Mouse (Mus musculus): ENCODE data around the gene Spock1. TPM values are rescaled to one million over a fixed set of nuclear protein-coding genes. Genes with fewer than 3 reads are reported as not detected.

The Spock1 gene
- polyA plus RNA-seq, 1 experiment from 2014 or later: 0.06 TPM

DNA sequence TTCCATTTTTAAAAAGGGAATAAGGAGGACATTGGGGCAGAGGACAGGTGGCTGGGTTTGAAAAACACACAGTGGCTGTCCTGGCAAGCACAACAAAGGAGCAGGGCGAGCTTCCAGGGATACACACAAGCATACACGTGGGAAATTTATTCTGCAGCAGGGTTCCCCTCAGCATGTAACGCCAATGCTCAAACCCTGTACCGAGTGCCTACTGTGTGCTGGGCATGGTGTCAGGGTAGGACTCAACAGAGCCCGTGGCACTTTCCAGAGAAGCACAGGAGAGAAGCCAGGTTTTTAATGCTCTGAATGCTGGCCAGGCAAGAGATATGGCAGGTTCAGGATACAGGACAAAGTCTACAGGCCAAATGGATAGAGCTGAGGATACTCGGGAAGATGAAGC, 101.8 kb downstream of the Spock1 start:
- Histone ChIP-seq H3K4me3 (replicated peaks) (no peak overlapping the region), H3K36me3 (replicated peaks) (no peaks in the 10 kb centered on the region), H3K4me1 (replicated peaks) (no peaks in the 10 kb centered on the region), H3K27ac (replicated peaks) (no peak overlapping the region), H3K27me3 (no peaks in the 10 kb centered on the region), H3K9ac (no peak overlapping the region), H3K9me3 (replicated peaks) (no peaks in the 10 kb centered on the region), H3K4me2 (no peak overlapping the region)
- 60% methylated on average over 6 of the region's 6 CpGs for WGBS (ENCODE audit: insufficient replicate concordance)
- ATAC-seq (ENCODE audit: insufficient read depth): no peak

GRCm38 (mm10) chr13:57798633-57799032, 109.5 kb downstream of the Spock1 start:
- H3K9ac ChIP-seq: no peak overlapping the region
- H3K4me3 ChIP-seq (replicated peaks): no peak overlapping the region
- 24% methylated on average over 2 of the region's 2 CpGs for WGBS (ENCODE audit: insufficient replicate concordance)
- no peaks in the 10 kb centered on the region for H3K4me1 ChIP-seq (replicated peaks)
- no peaks in the 10 kb centered on the region for H3K36me3 ChIP-seq (replicated peaks)
- H3K27me3 ChIP-seq: no peaks in the 10 kb centered on the region
- H3K27ac ChIP-seq (replicated peaks): no peak overlapping the region
- H3K9me3 ChIP-seq (replicated peaks): no peaks in the 10 kb centered on the region
- ATAC-seq (ENCODE audit: insufficient read depth): no peak
- no peak overlapping the region for H3K4me2 ChIP-seq

DNA sequence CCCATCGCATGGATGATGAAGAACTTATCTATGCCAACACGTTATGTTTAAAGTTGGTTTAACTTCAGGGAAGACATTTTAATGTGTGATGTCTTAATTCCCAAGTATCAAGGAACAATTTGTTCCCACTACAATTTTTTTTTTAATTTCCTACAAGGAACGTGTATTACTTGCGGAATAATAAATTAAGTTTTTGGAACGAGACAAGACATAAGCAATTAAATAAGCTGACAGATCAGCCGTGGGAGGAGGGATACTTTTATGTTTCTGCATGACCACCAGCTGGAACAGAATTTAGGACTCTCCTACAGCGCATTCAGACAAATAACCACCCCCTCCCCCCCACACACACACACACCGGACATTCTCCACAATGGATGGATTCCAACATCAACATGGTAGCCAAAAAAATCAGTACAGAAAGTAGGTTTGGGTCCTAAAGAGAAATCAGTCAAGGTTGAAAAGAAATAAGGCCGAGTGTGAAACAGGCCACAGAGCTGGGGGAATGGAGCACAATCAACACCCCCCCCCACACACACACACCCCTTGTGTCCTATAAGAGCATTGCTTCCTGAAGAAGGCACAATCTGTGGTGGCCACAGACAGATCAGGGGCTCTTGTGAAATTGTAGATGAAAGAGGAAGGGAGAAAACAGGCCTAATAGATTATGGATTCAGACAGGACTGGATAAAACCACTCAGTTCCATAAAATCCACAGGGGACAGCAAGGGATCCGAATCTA, 111.0 kb downstream of the Spock1 start:
- Histone ChIP-seq H3K36me3 (replicated peaks) (no peaks in the 10 kb centered on the region), H3K9me3 (replicated peaks) (no peaks in the 10 kb centered on the region), H3K9ac (no peak overlapping the region), H3K27me3 (no peaks in the 10 kb centered on the region), H3K4me2 (no peak overlapping the region), H3K27ac (replicated peaks) (no peak overlapping the region), H3K4me3 (replicated peaks) (no peak overlapping the region), H3K4me1 (replicated peaks) (no peaks in the 10 kb centered on the region)
- WGBS (ENCODE audit: insufficient replicate concordance): 61% methylated on average over 10 of the region's 10 CpGs
- no peak for ATAC-seq (ENCODE audit: insufficient read depth)

- Histone ChIP-seq H3K9ac (no peak overlapping the region), H3K4me2 (no peak overlapping the region), H3K36me3 (replicated peaks) (no peaks in the 10 kb centered on the region), H3K27me3 (no peaks in the 10 kb centered on the region), H3K27ac (replicated peaks) (no peak overlapping the region), H3K4me3 (replicated peaks) (no peak overlapping the region), H3K4me1 (replicated peaks) (no peaks in the 10 kb centered on the region), H3K9me3 (replicated peaks) (no peaks in the 10 kb centered on the region)
- no peak for ATAC-seq (ENCODE audit: insufficient read depth)
- WGBS (ENCODE audit: insufficient replicate concordance): 51% methylated on average over 12 of the region's 12 CpGs
Observed at GRCm38 (mm10) chr13:57793643-57794240, 114.4 kb downstream of the Spock1 start.

DNA sequence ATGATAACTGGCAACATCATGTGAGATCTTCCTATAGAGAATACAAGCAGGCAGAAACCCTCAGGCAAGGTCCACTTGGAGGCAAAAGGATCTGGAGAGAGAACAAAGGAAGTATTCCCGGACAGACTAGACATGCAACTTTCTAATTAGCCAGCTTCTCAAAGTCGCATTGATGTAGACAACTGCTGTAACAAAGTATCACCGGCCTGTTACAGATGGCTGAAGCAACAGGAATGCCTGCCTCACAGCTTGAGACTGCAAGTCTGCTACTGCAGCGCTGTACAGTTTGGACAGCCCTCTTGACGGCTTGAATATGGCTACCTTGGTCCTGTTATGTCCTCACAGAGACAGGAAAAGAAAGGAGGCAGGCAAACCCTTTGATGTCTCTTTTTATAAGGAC, 118.3 kb downstream of the Spock1 start:
- ATAC-seq (ENCODE audit: insufficient read depth): no peak
- H3K27ac ChIP-seq (replicated peaks): no peak overlapping the region
- H3K9me3 ChIP-seq (replicated peaks): peaks cover 5% of the 10 kb centered on the region; the same call in 1 of the 2 replicates
- H3K4me2 ChIP-seq: no peak overlapping the region
- no peaks in the 10 kb centered on the region for H3K36me3 ChIP-seq (replicated peaks)
- H3K4me1 ChIP-seq (replicated peaks): no peaks in the 10 kb centered on the region
- no peak overlapping the region for H3K4me3 ChIP-seq (replicated peaks)
- no peak overlapping the region for H3K9ac ChIP-seq
- WGBS (ENCODE audit: insufficient replicate concordance): 49% methylated on average over 5 of the region's 5 CpGs
- no peaks in the 10 kb centered on the region for H3K27me3 ChIP-seq

GRCm38 (mm10) chr13:57788299-57788698, 119.8 kb downstream of the Spock1 start:
- Histone ChIP-seq H3K27ac (replicated peaks) (no peak overlapping the region), H3K4me2 (no peak overlapping the region), H3K4me1 (replicated peaks) (no peaks in the 10 kb centered on the region), H3K27me3 (no peaks in the 10 kb centered on the region), H3K9ac (no peak overlapping the region), H3K4me3 (replicated peaks) (no peak overlapping the region), H3K9me3 (replicated peaks) (peaks cover 5% of the 10 kb centered on the region; the same call in 1 of the 2 replicates), H3K36me3 (replicated peaks) (no peaks in the 10 kb centered on the region)
- ATAC-seq (ENCODE audit: insufficient read depth): no peak
- WGBS (ENCODE audit: insufficient replicate concordance): 72% methylated on average over 4 of the region's 4 CpGs

DNA sequence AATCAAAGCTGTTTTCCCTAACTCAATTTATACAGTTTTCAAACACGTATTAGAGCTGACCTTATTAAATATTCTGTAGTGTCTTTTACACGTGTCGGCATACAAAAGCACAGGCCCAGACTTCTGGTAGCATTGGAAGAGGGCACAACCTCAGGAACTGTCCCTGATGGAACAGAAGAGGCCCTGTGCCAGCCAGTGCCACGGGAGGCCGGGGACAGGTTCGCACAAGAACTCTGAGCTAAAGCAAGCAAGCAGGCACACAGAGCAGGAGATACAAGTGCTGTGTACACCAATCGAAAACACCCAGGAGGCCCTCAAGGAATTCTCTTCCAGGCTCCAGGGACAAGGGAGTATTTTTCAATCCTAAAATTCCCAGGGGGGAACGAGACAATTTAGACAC, 121.9 kb downstream of the Spock1 start:
- H3K27me3 ChIP-seq: no peaks in the 10 kb centered on the region
- no peak overlapping the region for H3K4me2 ChIP-seq
- 54% methylated on average over 8 of the region's 8 CpGs for WGBS (ENCODE audit: insufficient replicate concordance)
- H3K9me3 ChIP-seq (replicated peaks): peaks cover 5% of the 10 kb centered on the region; the same call in 1 of the 2 replicates
- no peak for ATAC-seq (ENCODE audit: insufficient read depth)
- H3K36me3 ChIP-seq (replicated peaks): no peaks in the 10 kb centered on the region
- H3K4me1 ChIP-seq (replicated peaks): no peaks in the 10 kb centered on the region
- H3K27ac ChIP-seq (replicated peaks): no peak overlapping the region
- no peak overlapping the region for H3K9ac ChIP-seq
- no peak overlapping the region for H3K4me3 ChIP-seq (replicated peaks)

DNA sequence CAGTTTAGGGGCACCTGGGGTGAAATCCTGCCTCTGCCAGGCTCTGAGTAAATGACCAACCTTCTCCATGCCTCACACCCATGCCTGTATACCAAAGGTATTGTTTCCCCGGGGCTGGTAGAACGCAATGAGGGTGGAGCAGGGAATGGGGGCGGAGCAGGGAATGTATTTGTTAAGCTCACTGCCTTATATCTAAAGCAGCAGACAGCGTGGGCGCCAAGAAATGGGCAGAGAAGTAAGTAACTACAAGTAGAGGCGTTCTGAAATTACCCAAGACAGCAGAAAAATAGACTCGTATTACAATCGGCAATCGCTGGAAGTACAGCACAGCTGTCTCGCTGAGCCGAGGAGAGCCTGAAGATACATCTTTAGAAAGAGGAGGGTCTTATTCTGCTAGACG, 125.2 kb downstream of the Spock1 start:
- no peak overlapping the region for H3K4me3 ChIP-seq (replicated peaks)
- no peak overlapping the region for H3K27ac ChIP-seq (replicated peaks)
- no peak overlapping the region for H3K9ac ChIP-seq
- H3K36me3 ChIP-seq (replicated peaks): no peaks in the 10 kb centered on the region
- no peak for ATAC-seq (ENCODE audit: insufficient read depth)
- peaks cover 2% of the 10 kb centered on the region; the same call in 1 of the 2 replicates for H3K9me3 ChIP-seq (replicated peaks)
- no peak overlapping the region for H3K4me2 ChIP-seq
- H3K27me3 ChIP-seq: no peaks in the 10 kb centered on the region
- WGBS (ENCODE audit: insufficient replicate concordance): 71% methylated on average over 12 of the region's 12 CpGs
- H3K4me1 ChIP-seq (replicated peaks): no peaks in the 10 kb centered on the region

DNA sequence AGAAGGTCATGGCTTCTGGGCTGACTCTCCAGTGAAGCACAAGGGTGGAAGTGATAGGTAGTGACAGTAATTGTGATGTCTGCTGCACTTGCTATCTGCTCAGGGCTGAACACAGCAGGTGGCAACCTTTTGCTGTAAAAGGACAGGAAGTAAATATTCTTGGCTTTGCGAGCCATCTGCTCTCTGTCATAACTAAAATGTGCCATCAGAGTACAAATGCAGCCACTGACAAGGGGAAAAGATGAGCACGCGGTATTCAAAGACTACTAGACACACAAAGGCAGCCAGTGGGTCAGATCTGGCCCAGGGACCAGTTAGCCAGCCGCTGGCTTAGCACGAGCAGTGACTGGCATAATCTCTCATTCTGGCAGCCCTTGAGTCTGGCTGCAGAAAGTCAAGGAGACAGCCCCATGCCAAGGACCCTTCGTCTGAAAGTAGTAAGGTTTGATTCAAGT, 126.0 kb downstream of the Spock1 start:
- no peaks in the 10 kb centered on the region for H3K36me3 ChIP-seq (replicated peaks)
- no peak overlapping the region for H3K4me3 ChIP-seq (replicated peaks)
- H3K9ac ChIP-seq: no peak overlapping the region
- WGBS (ENCODE audit: insufficient replicate concordance): 68% methylated on average over 6 of the region's 6 CpGs
- no peaks in the 10 kb centered on the region for H3K27me3 ChIP-seq
- H3K4me2 ChIP-seq: no peak overlapping the region
- H3K4me1 ChIP-seq (replicated peaks): no peaks in the 10 kb centered on the region
- no peak for ATAC-seq (ENCODE audit: insufficient read depth)
- H3K27ac ChIP-seq (replicated peaks): no peak overlapping the region
- peaks cover 2% of the 10 kb centered on the region; the same call in 1 of the 2 replicates for H3K9me3 ChIP-seq (replicated peaks)

DNA sequence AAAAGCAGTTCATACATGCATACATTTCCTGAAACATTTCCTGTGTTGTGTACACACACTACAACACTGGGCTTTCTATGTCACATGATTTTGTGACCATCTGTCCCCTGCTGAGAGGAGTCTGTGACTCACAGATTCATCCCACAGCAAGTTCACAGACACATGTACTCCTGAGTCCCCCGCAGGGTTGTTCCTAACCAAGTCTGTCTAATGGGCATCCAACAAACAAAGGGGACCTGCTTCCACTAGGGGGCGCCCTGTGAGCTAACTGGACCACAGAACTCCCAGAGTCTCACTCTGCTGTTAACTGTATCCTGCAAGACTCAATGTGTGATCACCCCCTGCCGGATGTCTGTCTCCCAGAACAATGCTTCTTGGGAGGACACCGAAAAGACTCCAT, 129.0 kb downstream of the Spock1 start:
- WGBS (ENCODE audit: insufficient replicate concordance): 59% methylated on average over 4 of the region's 4 CpGs
- H3K9me3 ChIP-seq (replicated peaks): peaks cover 2% of the 10 kb centered on the region; the same call in 1 of the 2 replicates
- H3K4me2 ChIP-seq: no peak overlapping the region
- no peak overlapping the region for H3K9ac ChIP-seq
- ATAC-seq (ENCODE audit: insufficient read depth): no peak
- no peaks in the 10 kb centered on the region for H3K27me3 ChIP-seq
- H3K4me3 ChIP-seq (replicated peaks): no peak overlapping the region
- H3K27ac ChIP-seq (replicated peaks): no peak overlapping the region
- H3K36me3 ChIP-seq (replicated peaks): no peaks in the 10 kb centered on the region
- H3K4me1 ChIP-seq (replicated peaks): no peaks in the 10 kb centered on the region

DNA sequence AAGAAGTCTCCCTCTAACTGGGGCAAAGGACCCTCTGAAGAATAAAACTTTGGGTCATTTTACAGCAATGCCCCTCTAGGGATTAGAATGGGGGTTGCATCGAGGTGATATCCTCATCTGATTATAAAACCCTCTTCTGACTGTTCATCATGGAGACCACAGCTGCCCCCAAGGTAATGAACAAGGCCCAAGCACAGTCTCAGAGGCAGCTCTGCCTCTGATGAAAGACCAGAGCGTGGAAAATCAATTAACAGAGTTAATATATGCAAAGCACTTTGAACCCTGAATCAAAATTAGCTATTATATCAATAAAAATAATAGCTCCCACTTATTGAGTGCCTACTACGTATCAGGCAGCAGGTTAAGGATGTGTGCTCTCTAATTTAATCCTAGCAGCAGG, 129.6 kb downstream of the Spock1 start:
- Histone ChIP-seq H3K4me3 (replicated peaks) (no peak overlapping the region), H3K27ac (replicated peaks) (no peak overlapping the region), H3K4me2 (no peak overlapping the region), H3K27me3 (no peaks in the 10 kb centered on the region), H3K9me3 (replicated peaks) (peaks cover 2% of the 10 kb centered on the region; the same call in 1 of the 2 replicates), H3K4me1 (replicated peaks) (no peaks in the 10 kb centered on the region), H3K36me3 (replicated peaks) (no peaks in the 10 kb centered on the region), H3K9ac (no peak overlapping the region)
- 46% methylated on average over 3 of the region's 3 CpGs for WGBS (ENCODE audit: insufficient replicate concordance)
- no peak for ATAC-seq (ENCODE audit: insufficient read depth)
